Mouse (Mus musculus): ENCODE measurements at regions not wholly inside any gene's neighbourhood (a gene's known extent, or its start where the extent isn't known, plus 50 kb on each side); places are given as distances from the start of the nearest gene placed in this dataset.

- H3K4me2 ChIP-seq (ENCODE audit: low read depth, low read length, poor library complexity, severe bottlenecking): no peak overlapping the region
- H3K9ac ChIP-seq (replicated peaks; ENCODE audit: low read length, poor library complexity, severe bottlenecking): no peak overlapping the region
- H3K27ac ChIP-seq (ENCODE audit: low read depth, low read length): no peak overlapping the region
- no peaks in the 10 kb centered on the region for H3K36me3 ChIP-seq (ENCODE audit: insufficient read depth, low read length)
- 95% methylated on average over 4 of the region's 4 CpGs for WGBS
- no peaks in the 10 kb centered on the region for H3K9me3 ChIP-seq (ENCODE audit: low read length)
- no peak overlapping the region for H3K4me3 ChIP-seq (ENCODE audit: low read depth, low read length)
- no peaks in the 10 kb centered on the region for H3K4me1 ChIP-seq (ENCODE audit: insufficient read depth, low read length)
- TF ChIP-seq CTCF (IDR thresholded peaks at IDR 0.05): no peak
- no peaks in the 10 kb centered on the region for H3K27me3 ChIP-seq (ENCODE audit: insufficient read depth, low read length)
- ATAC-seq (ENCODE audit: low FRiP score) (no peak), DNase-seq (ENCODE audit: low spot score) (no peak)
These were observed 491.2 kb upstream of the Tnc start for GRCm38 (mm10) chr4:64538009-64538408.

GRCm38 (mm10) chr4:64544576-64545185 lies 497.9 kb upstream of the Tnc start:
- no peak for TF ChIP-seq CTCF (IDR thresholded peaks at IDR 0.05)
- no peak for DNase-seq (ENCODE audit: low spot score)
- Histone ChIP-seq H3K27me3 (ENCODE audit: insufficient read depth, low read length) (no peaks in the 10 kb centered on the region), H3K27ac (ENCODE audit: low read depth, low read length) (no peak overlapping the region), H3K36me3 (ENCODE audit: insufficient read depth, low read length) (no peaks in the 10 kb centered on the region), H3K4me2 (ENCODE audit: low read depth, low read length, poor library complexity, severe bottlenecking) (no peak overlapping the region), H3K9ac (replicated peaks; ENCODE audit: low read length, poor library complexity, severe bottlenecking) (no peak overlapping the region), H3K4me1 (ENCODE audit: insufficient read depth, low read length) (no peaks in the 10 kb centered on the region), H3K9me3 (ENCODE audit: low read length) (no peaks in the 10 kb centered on the region), H3K4me3 (ENCODE audit: low read depth, low read length) (no peak overlapping the region)
- WGBS: 81% methylated on average over 4 of the region's 4 CpGs
- ATAC-seq (ENCODE audit: low FRiP score): no peak

DNA sequence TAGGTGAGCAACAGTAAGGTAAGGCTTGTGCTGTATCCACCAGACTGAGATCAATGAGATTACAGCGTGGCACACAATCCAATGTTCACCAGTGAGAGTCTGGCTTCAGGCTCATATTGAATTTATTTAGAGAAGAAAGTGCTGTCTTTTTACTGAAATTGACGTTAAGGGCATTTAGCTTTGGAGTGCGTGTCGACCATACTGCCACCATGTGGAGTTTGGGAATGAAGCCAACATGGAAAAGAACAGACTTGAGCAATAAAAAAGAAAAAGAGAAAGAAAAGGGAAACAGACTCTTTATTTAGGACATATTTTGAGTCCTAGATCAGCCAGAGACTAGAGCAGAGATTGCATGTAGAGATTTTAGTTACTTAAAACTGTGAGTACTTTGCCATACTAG lies 499.6 kb upstream of the Tnc start:
- H3K27ac ChIP-seq (ENCODE audit: low read depth, low read length): no peak overlapping the region
- peak; percentile 6 for DNase-seq (ENCODE audit: low spot score)
- WGBS: 77% methylated on average over 4 of the region's 4 CpGs
- no peaks in the 10 kb centered on the region for H3K36me3 ChIP-seq (ENCODE audit: insufficient read depth, low read length)
- no peak overlapping the region for H3K4me3 ChIP-seq (ENCODE audit: low read depth, low read length)
- no peaks in the 10 kb centered on the region for H3K4me1 ChIP-seq (ENCODE audit: insufficient read depth, low read length)
- no peaks in the 10 kb centered on the region for H3K9me3 ChIP-seq (ENCODE audit: low read length)
- no peak for ATAC-seq (ENCODE audit: low FRiP score)
- H3K9ac ChIP-seq (replicated peaks; ENCODE audit: low read length, poor library complexity, severe bottlenecking): no peak overlapping the region
- TF ChIP-seq CTCF (IDR thresholded peaks at IDR 0.05): no peak
- H3K27me3 ChIP-seq (ENCODE audit: insufficient read depth, low read length): no peaks in the 10 kb centered on the region
- no peak overlapping the region for H3K4me2 ChIP-seq (ENCODE audit: low read depth, low read length, poor library complexity, severe bottlenecking)

- H3K4me2 ChIP-seq (ENCODE audit: low read depth, low read length, poor library complexity, severe bottlenecking): no peak overlapping the region
- H3K9me3 ChIP-seq (ENCODE audit: low read length): no peaks in the 10 kb centered on the region
- H3K4me1 ChIP-seq (ENCODE audit: insufficient read depth, low read length): no peaks in the 10 kb centered on the region
- DNase-seq (ENCODE audit: low spot score) (no peak), ATAC-seq (ENCODE audit: low FRiP score) (no peak)
- H3K4me3 ChIP-seq (ENCODE audit: low read depth, low read length): no peak overlapping the region
- no peak overlapping the region for H3K9ac ChIP-seq (replicated peaks; ENCODE audit: low read length, poor library complexity, severe bottlenecking)
- 82% methylated on average over 1 of the region's 1 CpGs for WGBS
- H3K27ac ChIP-seq (ENCODE audit: low read depth, low read length): no peak overlapping the region
- H3K27me3 ChIP-seq (ENCODE audit: insufficient read depth, low read length): no peaks in the 10 kb centered on the region
- no peaks in the 10 kb centered on the region for H3K36me3 ChIP-seq (ENCODE audit: insufficient read depth, low read length)
- no peak for TF ChIP-seq CTCF (IDR thresholded peaks at IDR 0.05)
These were observed 515.7 kb upstream of the Tnc start for GRCm38 (mm10) chr4:64562511-64562910.

DNA sequence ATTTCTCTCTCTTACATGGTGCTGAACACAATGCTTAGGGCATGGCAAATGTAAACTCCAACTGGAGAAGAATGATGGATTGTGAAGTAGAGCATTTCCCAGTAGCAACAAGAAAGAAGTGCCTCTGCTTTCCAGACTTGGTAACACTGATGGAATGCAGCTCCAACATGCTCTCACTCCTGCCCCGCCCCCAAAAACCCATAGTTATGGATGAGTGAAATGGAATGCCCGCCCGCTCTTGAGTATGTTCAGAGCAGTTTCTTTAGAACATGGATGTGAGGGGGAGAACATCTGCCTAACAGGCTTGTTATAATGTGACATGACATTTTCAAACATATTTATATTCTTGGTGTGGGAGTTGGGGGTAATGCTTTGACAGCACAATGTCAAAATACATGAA lies 517.2 kb upstream of the Tnc start:
- WGBS: 86% methylated on average over 3 of the region's 3 CpGs
- no peaks in the 10 kb centered on the region for H3K4me1 ChIP-seq (ENCODE audit: insufficient read depth, low read length)
- H3K9me3 ChIP-seq (ENCODE audit: low read length): no peaks in the 10 kb centered on the region
- no peak overlapping the region for H3K4me2 ChIP-seq (ENCODE audit: low read depth, low read length, poor library complexity, severe bottlenecking)
- H3K9ac ChIP-seq (replicated peaks; ENCODE audit: low read length, poor library complexity, severe bottlenecking): no peak overlapping the region
- ATAC-seq (ENCODE audit: low FRiP score) (no peak), DNase-seq (ENCODE audit: low spot score) (no peak)
- H3K27ac ChIP-seq (ENCODE audit: low read depth, low read length): no peak overlapping the region
- no peaks in the 10 kb centered on the region for H3K36me3 ChIP-seq (ENCODE audit: insufficient read depth, low read length)
- no peaks in the 10 kb centered on the region for H3K27me3 ChIP-seq (ENCODE audit: insufficient read depth, low read length)
- no peak overlapping the region for H3K4me3 ChIP-seq (ENCODE audit: low read depth, low read length)
- TF ChIP-seq CTCF (IDR thresholded peaks at IDR 0.05): no peak

DNA sequence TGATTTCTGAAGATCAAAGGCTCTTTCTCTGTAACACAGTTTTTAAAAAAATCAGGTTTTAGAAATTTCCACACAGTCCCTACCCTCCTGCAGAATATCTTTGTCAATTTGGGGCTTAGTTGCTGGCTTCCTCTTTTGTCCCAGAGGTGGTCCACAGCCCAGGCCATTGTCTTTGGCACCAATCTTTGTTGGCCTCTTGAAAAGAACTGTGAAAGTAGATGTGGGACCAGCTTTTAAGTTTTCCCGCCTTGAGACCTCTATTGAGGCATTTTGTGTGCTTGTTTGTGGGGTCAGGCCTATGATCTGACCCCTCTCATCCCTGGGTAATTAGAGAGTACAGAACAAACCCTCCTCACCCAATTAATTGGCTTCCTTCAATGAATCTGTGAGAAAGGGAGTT lies 523.9 kb upstream of the Tnc start:
- no peaks in the 10 kb centered on the region for H3K4me1 ChIP-seq (ENCODE audit: insufficient read depth, low read length)
- no peaks in the 10 kb centered on the region for H3K27me3 ChIP-seq (ENCODE audit: insufficient read depth, low read length)
- H3K36me3 ChIP-seq (ENCODE audit: insufficient read depth, low read length): no peaks in the 10 kb centered on the region
- DNase-seq (ENCODE audit: low spot score) (no peak), ATAC-seq (ENCODE audit: low FRiP score) (no peak)
- no peak overlapping the region for H3K4me2 ChIP-seq (ENCODE audit: low read depth, low read length, poor library complexity, severe bottlenecking)
- TF ChIP-seq CTCF (IDR thresholded peaks at IDR 0.05): no peak
- no peaks in the 10 kb centered on the region for H3K9me3 ChIP-seq (ENCODE audit: low read length)
- no peak overlapping the region for H3K27ac ChIP-seq (ENCODE audit: low read depth, low read length)
- H3K4me3 ChIP-seq (ENCODE audit: low read depth, low read length): no peak overlapping the region
- 35% methylated on average over 1 of the region's 1 CpGs for WGBS
- no peak overlapping the region for H3K9ac ChIP-seq (replicated peaks; ENCODE audit: low read length, poor library complexity, severe bottlenecking)
